Mouse (Mus musculus): Measurements from ENCODE around the gene Nr6a1.

The Nr6a1 gene

DNA sequence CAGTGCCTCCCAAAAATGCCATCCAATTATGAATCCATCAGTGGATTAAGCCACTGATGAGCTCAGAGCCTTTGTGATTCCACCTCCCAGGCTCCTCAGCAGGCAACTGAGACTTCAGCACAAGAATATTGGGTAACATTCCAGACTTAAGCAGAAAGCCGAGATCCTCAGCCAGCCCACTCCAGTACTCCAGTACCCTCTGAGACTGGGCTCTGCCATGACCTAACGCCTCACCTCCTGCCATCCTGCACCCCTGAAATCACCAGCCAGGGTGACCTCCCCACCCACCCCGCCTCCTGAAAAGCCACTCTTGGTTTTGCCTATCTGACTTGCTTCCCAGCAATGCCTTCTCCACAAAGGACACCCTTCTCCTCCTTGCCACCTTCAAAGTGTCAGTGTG lies 9.9 kb upstream of the Nr6a1 start:
- DNase-seq (ENCODE audit: low spot score in 2 of 2) = no peak

DNA sequence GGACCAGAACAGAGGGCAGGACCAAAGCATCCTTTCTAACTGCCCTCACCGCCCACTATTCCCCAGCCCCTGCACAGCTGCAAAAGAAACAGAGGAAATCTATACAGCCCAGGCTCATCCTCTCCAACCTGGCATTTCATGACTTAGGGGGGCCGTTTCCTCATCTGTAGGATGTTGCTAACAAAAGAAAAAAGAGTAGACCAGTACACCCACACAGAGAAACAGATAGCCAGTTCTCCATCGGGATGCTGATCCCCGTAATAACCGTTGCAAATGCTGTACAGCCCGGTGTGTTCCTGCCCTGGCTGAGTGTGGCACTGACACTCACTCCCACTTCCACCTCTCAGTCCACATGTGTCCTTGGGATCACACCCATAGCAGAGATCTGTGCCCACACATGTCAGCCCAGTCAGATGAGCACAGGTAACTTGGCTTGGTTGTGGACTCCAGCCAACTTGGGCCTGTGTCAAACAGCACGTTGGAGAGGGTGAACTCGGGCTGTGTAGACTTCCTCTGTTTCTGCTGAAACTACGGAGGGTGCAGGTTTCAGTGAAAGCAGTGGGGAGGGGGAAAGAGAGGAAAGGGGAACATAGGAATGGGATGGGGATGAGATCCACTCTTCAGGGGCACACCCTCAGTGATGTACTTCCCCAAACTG lies 9.4 kb upstream of the Nr6a1 start:
- no peak for DNase-seq (ENCODE audit: low spot score in 2 of 2)

DNA sequence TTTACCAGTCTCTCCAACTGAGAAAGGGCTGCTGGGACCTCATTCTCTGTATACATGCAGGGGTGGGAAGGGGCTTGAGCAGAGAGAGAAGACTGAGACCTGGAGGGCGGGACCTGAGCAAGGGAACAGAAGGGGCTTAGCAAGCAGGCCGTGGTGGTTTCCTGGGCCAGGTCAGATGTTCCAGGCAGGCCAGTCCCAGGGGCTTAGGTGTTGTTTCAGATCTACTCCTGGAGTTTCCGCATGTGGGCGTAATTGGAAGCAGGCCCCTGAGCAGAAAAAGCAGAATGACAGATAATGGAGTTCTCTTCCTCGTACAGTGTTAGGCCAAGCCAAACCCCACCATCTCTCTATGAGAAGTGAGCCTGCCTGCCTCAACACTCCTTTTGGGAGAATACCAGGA lies 7.4 kb upstream of the Nr6a1 start:
- no peak for DNase-seq (ENCODE audit: low spot score in 2 of 2)

DNA sequence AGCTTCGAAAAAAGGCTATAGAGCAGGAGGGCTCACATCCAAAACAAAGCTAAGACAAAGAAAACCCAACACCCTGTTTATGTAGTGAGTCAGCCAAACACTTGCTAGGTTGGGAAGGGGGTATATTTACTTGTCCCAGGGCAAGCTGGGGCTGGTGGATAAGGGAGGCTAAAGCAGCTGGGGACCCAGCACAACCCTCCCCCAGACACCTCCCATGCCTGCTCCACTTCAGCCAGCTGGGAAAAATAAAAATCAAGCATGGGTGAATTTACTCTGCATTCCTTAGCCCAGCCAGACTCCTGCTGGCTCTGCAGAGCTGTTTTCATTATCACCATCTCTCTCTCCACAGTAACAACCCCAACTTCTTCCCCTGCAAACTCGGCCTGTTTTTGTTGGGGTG lies 6.4 kb upstream of the Nr6a1 start:
- DNase-seq (ENCODE audit: low spot score in 2 of 2) = no peak

DNA sequence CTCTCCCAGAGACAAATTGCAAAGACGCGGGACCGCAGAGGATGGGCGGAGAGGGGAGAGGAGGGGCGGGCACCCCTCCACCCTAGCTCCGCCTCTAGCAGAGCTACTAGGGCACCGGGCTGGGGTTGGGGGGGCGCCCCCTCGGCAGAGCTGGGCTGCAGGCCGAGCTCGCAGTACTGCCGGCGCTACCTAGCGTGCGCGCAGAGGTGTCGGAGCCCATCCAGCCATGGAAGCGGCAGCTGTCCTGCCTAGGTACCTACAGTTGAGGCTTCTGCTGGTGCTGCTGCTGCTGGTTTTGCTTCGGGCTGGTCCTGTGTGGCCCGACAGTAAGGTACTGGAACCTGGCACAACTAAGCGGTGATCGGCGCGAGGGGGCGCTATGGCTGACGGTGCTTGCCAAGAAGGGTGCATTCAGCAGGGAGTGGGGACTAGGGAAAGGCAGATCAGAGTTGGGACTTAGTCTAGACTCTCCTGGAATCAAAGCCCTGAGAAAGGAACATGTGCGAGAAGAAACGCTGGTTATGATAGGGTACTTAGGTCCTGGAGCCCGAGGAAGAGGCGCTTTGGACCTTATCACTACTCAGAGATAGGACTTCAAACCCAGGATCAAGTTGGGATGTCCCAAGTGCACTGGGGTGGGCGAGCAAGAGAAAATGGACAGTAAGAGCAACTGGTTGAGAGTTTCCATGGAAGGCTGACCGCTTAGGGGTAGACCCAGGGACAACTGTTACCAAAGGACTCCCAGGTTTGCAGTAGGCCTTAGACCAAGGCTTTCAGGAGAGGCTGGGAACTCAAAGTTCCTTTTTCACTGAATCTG lies 4.6 kb upstream of the Nr6a1 start, which contains the start of gene Olfml2a:
Olfml2a (plus strand) TSS at position 128 of the 817 bp plus-strand sequence.
- DNase-seq (ENCODE audit: low spot score in 2 of 2) = peak; percentile 49 to 52

DNA sequence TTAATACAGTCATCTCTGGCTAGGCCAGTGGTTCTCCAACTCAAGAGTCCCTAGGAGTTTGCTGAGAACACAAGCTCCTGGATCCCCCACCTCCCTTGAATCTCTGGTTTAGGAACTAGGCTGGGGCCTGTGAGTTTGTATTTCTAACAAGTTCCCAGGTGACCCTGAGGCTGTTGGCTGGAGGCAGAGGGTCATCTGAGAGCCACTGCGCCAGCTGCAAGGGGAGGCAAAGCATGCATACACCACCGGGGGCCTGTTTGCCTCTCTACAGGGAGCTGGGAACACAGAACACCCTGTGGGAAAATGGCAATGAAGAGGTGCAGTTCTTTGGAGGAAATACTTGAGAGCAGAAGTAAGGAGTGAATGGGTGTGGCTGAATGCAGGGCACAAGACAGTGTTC lies 2.8 kb upstream of the Nr6a1 start:
- DNase-seq (ENCODE audit: low spot score in 2 of 2) = no peak

DNA sequence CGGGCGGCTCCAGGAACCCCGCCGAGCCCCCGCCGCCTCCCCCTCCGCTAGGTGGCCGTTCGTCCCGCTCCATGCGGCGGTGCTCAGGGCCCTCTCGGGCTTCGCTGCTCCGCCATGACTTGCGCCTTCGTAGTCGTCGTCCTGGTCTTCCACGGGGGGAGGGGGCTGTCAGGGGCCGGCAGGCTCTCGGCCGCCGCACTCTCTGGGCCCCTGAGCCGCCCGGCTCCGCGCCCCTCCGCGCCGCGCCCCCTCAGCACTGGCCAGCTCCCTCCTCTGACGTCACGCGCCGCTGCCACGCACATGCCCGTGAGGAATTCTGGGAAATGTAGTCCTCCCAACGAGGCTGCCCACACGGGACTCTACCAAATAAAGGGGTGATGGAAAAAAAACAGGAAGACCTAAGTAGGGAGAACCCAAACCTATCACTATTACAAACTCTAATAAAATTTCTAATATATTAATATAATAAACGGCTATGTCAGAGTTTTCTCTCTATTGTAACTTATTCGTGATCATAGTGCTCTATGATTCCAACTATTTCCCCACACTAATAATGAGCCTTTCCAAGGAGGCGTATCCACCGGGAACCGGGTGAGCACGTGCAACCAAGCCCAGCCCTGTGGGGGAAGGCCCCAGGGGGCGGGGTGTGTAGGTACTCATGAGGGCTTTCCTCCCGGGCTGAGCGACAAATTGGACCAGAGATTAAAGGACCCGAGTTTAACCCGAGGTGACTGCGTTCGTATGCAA lies 1.2 kb downstream of the Nr6a1 start:
- DNase-seq (ENCODE audit: low spot score in 2 of 2) = peak; percentile 93 to 96

DNA sequence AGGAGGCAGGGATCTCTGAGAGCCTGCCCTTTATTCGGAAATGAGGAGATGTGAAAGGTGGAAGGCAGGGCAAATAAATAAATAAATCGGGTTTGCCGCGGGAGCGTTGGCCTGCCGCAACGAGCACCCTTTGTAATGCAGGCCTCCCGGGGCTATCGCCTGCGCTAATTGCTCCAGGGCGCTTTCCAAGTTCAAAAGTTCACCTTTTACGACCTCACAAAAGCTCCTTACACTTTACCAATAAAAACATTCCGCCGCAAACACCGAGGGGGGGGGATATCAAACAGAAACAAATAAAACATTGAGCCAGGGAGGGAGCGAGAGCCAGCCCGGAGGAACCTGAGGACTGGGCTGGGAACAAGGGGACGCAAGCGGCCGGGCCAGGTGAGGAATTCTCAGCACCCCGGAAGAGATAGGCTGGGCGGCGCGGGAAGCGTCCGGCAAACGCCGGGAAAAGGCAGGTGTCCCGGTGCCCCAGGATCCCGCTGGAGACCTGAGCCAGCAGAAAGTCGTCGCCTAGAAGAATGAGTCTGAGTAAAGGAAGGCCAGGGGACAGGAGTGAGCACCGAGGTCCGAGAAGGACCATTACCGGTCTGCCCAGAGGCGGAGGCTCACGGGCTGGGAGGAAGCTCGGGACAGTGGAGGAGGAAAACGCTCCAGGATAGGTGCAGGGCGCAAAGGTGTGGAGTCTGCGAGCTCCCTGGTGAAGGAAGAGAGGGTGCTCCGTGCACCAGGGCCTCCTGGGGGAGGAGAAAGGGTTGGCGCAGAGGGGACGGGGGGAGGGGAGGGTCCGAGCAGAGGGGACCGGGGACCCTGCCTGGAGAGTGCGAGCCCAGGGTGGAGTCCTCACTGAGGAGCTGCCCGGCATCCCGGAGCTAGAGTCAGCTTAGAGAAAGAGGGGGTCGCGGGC lies 2.1 kb downstream of the Nr6a1 start:
- peak in 1 of 2 experiments; percentile 12 for DNase-seq (ENCODE audit: low spot score in 2 of 2)

DNA sequence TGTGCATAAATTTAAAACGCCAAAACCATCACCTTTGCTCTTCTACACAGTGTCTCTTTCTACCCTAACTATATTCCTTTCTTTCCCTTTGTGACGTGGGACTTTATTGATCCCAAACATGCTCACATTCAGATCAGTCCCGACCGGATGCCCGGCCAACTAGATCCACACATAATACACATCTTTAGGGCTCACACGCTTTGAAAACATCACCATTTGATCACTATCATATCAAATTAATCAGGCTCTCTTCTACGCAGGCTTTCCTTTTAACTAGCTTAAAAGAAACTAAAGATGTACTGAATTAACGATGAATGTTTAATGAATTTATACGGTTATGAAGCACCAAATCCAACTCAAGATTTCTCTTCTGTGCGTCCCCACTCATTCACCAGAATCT lies 2.9 kb downstream of the Nr6a1 start:
- DNase-seq (ENCODE audit: low spot score in 2 of 2) = no peak

DNA sequence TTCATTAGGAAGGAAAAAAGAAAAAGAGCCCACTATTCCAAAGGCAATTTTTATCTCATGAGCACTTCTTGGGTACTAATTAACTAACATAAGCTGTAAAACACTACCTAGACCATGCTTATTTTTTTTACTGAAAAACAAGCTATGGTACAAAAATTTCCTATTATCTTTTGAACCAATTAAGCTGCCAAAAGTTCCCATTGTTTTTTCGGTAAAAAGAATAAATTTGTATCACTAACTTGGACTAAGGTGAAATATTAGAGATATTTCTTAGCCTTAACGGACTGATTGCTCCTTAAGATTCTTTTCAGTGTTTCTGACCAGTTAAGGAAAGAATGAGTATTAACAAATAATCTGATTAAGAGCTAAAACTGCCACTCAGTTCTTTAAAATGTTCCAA lies 3.6 kb downstream of the Nr6a1 start:
- DNase-seq (ENCODE audit: low spot score in 2 of 2) = no peak

DNA sequence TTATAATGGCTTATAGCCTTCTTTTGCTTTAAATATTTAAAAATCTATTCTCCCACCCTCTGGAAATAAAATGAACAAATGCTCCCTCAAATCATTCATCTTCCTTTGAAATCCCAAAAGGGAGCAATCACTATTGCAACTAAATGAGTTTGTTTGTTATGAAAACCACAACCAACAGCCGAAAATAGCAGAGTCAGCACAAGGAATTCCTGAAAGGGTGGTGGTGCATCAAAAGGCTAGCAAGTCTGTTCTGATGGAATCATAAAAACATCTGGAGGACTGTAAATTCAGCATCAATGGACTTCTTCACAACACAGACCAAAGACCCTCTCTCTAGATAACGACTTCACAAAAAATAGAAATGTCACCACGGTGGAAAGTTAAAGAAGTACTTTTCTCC lies 4.0 kb downstream of the Nr6a1 start:
- DNase-seq (ENCODE audit: low spot score in 2 of 2) = no peak

DNA sequence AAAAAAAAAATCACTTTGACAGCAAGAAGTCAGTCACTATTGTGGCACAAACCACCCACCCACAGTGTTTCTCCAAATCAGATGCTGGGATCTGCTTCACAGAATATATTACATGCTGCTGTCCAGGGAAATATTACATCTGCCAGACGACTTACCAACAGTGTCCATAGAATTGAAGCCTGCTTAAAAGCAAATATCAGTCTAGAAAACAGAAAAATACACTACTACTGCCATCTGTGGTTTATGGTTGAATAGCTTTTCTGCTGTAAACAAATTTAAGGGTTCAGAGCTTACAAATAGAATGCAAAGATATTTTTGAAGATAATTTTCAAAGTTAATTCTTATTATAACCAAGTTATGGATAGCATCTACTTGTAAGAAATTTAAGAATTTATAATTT lies 6.1 kb downstream of the Nr6a1 start:
- no peak for DNase-seq (ENCODE audit: low spot score in 2 of 2)

DNA sequence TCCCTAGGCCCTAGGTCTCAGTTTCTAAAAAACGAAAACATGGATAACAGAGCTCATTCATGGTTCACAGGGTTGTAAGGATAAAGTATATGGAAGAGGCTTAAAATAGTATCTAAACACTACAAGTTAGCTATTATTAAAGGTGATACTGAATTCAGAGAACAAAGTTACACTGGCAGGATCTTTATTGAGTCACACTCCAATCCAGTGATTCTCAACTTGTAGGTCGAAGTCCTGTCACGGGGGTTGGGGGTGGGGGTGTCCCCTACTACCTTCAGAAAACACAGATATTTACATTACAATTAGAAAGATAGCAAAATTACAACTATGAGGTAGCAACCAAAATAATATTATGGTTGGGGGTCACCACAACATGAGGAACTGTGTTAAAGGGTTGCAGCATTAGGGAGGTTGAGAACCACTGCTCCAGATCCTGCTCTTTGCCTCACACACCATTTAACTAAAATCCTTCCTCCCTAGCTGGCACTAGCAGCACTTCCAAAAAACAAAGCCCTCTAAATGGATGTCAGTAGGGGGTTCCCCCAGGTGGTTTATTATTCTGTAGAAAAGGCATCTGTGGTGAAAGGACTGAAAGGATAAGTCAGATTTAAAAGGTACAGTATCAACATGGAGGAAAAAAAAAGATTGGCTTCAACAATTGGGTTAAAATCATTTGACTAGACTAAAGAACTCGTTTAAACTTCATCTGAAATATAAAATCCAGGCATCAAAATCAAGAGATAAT lies 10.4 kb downstream of the Nr6a1 start:
- DNase-seq (ENCODE audit: low spot score in 2 of 2) = no peak

DNA sequence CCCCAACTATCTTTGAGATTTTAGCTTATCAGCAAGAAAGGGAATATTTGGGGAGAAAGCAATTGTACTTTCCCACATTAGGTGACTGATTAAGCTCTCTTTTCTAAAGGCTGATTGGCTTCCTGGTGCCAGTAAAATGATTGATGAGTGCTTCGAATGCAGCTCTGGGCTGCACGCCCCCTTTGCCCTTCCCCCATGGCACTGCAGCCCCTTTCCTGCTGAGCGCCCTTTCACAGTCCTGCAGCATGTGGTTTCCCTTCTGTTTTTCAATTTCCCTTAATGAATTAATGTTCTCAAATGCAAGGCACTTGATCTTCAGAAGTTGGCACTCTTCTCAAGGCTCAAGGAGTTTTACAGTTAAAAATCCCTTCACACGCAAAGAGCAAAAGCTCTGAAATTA lies 12.5 kb downstream of the Nr6a1 start:
- no peak for DNase-seq (ENCODE audit: low spot score in 2 of 2)

DNA sequence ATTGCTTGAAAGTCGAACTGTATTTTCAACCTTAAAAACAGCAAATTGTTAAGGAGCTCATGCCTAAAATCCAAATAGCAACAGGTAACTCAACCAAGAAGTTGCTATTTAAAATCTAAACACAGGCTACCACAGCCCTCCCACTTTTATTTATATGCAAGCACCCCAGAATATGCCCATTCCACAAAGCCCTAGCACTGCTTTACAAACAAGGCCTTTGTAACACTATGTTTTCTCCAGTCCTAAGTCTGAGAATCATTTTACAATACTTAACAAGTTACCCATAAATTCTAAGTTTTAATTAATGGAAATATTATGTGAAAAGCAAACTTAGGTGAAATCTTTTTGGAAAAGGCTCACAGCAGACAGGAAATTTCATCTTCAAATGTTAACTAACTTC lies 13.0 kb downstream of the Nr6a1 start:
- no peak for DNase-seq (ENCODE audit: low spot score in 2 of 2)

DNA sequence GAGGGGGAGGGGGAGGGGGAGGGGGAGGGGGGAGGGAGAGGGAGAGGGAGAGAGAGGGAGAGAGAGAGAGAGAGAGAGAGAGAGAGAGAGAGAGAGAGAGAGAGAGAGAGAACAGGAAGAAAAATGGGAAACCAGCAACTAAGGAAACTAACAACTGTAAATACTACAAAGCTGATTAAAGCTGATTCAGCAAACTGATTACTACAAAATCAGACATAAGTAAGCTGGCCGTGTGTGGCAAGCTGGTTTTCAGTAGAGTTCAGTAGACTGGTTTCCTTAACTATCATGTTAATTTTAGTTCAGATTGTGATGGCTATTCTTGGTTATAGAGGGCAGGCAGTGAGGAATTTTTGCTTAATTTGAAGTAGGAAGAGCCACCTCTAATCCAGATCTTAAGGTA lies 18.9 kb downstream of the Nr6a1 start:
- no peak for DNase-seq (ENCODE audit: low spot score in 2 of 2)

DNA sequence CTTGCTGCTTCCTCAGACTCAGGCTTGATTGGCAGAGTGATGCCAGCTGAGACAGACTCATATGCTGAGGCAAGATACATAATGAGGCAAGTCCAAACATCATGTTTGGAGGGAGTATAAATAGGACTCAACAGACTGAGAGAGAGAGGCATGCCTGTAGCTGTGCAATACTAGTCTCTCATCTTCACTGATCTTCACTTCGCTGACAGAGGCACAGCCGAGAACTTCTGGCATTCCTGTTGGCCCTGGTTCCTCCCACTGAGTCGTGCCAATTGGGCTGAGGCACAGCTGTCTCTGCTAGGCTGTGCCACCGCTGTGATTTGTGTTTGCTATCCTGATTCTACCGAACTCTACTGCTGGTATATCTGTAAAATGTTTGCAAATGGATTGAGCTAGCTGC lies 21.4 kb downstream of the Nr6a1 start:
- DNase-seq (ENCODE audit: low spot score in 2 of 2) = no peak

DNA sequence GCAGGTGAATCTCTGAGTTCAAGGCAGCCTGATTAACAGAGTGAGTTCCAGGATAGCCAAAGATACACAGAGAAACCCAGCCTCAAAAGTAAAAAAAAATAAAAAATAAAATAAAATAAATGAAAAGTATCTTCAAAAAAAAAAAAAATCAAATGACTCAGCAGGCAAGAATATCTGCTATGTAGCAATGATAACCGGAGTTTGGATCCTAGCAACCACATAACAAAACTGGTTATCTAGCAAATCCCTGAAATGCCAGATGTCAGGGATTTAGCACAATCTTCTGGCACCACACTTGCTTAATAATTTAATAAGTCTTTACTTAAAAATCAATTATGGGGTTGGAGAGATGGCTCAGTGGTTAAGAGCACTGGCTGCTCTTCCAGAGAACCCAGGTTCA lies 23.2 kb downstream of the Nr6a1 start:
- DNase-seq (ENCODE audit: low spot score in 2 of 2) = no peak

DNA sequence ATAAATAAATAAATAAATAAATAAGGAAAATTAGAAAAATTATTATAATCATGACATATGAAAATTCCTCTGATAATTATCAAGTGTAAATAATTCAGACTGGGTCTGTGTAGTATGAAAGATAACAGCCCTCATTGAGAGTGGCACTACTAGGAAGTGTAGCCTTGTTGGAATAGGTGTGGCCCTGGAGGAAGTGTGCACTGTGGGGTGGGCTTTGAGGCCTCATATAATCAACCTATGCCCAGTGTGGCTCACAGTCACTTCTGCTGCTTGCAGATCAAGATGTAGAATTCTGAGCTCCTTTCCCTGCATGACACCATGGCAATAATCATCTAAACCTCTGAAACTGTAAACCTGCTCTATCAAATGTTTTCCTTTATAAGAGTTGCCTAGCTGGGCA lies 24.6 kb downstream of the Nr6a1 start:
- no peak for DNase-seq (ENCODE audit: low spot score in 2 of 2)

DNA sequence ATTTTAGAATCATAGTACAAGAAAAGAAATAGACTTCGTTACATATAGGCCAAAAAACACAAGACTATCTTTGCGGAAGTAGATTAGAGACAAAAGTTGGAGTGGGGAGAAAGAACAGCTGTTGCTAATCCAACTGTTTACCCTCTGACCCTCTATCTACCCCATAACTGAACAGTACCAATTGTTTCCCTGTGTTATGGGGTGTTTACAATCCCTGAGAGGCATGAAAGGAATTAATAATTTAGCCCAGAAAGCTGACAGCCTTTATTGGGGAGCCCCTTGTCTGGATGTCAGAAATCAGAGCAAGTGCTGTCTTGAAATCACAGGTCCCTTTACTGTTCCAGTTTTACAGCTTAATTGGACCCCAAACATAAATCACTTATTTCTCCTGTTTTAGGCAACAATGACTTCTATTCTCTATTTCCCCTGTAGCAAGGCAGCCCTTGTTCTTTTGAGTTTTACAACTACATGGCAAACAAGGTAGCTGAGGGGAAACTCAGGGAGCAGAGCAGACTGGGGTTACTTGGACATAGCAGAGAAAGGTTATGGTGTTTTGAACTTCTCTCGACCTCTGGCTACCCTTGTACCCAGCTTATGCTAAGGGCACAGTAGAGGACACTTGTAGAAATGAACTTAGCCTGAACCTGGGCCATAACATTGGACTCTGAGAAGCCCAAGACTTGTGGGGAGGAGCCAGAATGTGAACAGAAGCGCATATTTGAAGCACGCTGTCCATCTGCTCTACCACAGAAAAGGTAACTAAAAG lies 46.4 kb downstream of the Nr6a1 start:
- no peak for DNase-seq (ENCODE audit: low spot score in 2 of 2)
